Mouse (Mus musculus) central nervous system, embryonic 18 days (tissue): ENCODE measurements around the gene Akr1c21. TPM values are rescaled to one million over a fixed set of nuclear protein-coding genes. Genes with fewer than 3 reads are reported as not detected.

Experiments used
- polyA plus RNA-seq: library from polyadenylated mRNA; depleted of rRNA; stranded (reverse); fragments of >200 nt; gene quantifications from 2 replicates; pipeline ENCODE4 v1.2.3, GENCODE M21; 2012; rRNA removed

The Akr1c21 gene
- not detected in 2 replicates for polyA plus RNA-seq

DNA sequence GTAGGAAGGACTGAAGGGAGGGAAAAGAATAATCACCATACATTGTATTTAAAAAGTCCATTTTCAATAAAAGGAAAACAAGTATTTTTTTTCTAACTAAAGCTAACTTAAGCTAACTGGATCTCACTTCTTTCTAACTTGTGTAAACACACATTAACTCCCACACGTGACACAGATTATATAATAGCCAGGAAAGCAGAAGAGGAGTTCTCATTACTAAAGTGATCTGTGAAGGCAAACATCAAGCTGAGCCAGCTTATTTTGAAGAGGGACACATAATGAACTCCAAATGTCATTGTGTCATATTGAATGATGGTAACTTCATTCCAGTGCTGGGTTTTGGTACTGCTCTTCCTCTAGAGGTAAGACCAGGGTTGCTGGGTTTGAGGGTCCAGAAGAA, at the start of gene Akr1c21:
TSS of gene Akr1c21 (plus strand) at position 205 of the 400 bp plus-strand sequence.

DNA sequence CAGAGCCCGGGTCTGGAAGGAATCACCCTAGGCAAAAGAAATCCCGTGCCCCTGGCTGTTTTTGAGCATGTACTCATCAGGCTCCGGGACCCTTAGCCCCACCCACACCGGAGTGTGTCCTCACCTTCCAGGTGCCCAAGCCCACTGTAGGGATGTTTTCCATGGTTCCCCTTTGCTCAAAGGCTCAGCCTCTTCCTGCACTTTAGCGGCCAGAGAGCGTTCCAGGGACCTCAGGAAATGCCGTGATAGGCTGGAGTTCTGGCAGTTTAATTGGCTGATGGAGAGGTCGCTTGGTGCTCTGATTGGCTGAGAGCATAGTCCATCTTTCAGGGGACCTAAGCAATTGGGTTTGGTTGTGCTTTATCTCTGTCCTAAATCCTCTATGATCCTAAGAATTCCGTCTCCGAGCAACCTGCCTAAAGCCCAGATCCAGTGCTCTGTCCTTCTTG, 35.1 kb downstream of the Akr1c21 start, which contains the start of gene Akr1e1:
TSS of gene Akr1e1 (minus strand) at position 214 of the 449 bp plus-strand sequence.

Other genes starting within 250 kb of the Akr1c21 start
- not detected in 2 replicates for gene Akr1c6, start 139.8 kb upstream of the Akr1c21 start, polyA plus RNA-seq
- gene Akr1c20, start 50.7 kb upstream of the Akr1c21 start, polyA plus RNA-seq = not detected in 2 replicates
- 26.1 and 29.0 TPM in 2 replicates for gene Akr1e1, start 35.1 kb downstream of the Akr1c21 start, polyA plus RNA-seq